Comparison of ENCODE assay signal across 19 mouse cellular contexts in the genomic region with DNA sequence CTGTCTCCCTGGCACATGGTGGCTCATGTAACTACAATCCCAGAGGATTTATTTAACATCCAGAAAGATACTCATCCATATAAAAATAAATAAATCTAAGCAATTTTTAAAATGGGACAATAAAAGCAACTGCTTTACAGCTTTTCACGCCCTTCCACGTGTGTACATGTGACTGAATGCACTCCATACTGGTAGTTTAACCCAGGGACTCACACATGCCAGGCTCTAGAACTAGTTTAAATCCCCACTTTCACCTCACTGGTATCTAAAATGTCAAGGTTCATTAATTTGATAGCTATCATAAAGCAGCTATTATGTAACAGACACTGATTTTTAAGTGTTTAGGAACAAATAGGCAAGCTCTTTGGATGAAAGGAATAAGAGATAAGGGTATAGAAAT.
"Had no signal": no experiment of that assay in that cellular context is flagged by ENCODE, and none has a peak within 500 bp of the region (broad histone marks: within the 10 kb centered on the region; RNA-seq: fewer than 3 reads in every experiment).

No protein-coding gene starts in this region.

- DNase-seq: liver, embryonic 13.5 days; liver, postnatal 0 days; lung, adult 2 months; lung, postnatal 14 days; lung, postnatal 36 days; right cerebral cortex, postnatal 14 days; thymus, adult 2 months; thymus, postnatal 25 days; thymus, postnatal 4 days had no signal

- H3K9me3 ChIP-seq: liver, embryonic 13.5 days; liver, embryonic 15.5 days; lung, embryonic 15.5 days; midbrain, embryonic 13.5 days; midbrain, embryonic 15.5 days; neural tube, embryonic 12.5 days had no signal

- H3K9ac ChIP-seq: liver, embryonic 13.5 days; liver, embryonic 15.5 days; liver, postnatal 0 days; lung, embryonic 15.5 days; midbrain, embryonic 13.5 days; midbrain, embryonic 15.5 days; neural tube, embryonic 12.5 days had no signal

- H3K4me3 ChIP-seq: liver, embryonic 13.5 days; liver, embryonic 15.5 days; lung, embryonic 15.5 days; megakaryocyte, embryonic 14.5 days; midbrain, embryonic 13.5 days; midbrain, embryonic 15.5 days; neural tube, embryonic 12.5 days had no signal

- H3K36me3 ChIP-seq: liver, embryonic 13.5 days; liver, embryonic 15.5 days; lung, embryonic 15.5 days; midbrain, embryonic 13.5 days; midbrain, embryonic 15.5 days; neural tube, embryonic 12.5 days had no signal

- H3K4me2 ChIP-seq: liver, embryonic 11.5 days; liver, embryonic 13.5 days; liver, embryonic 15.5 days; lung, embryonic 15.5 days; midbrain, embryonic 11.5 days; midbrain, embryonic 13.5 days; midbrain, embryonic 15.5 days; neural tube, embryonic 12.5 days had no signal

- H3K4me1 ChIP-seq: megakaryocyte, embryonic 14.5 days had no signal

- H3K27ac ChIP-seq: liver, embryonic 13.5 days; liver, embryonic 15.5 days; lung, embryonic 15.5 days; macrophage; midbrain, embryonic 13.5 days; midbrain, embryonic 15.5 days; neural tube, embryonic 12.5 days had no signal

- ATAC-seq: liver, postnatal 0 days; lung, postnatal 0 days; midbrain, embryonic 13.5 days; midbrain, embryonic 15.5 days had no signal

- H3K27me3 ChIP-seq: liver, embryonic 13.5 days; liver, embryonic 15.5 days; lung, embryonic 15.5 days; midbrain, embryonic 13.5 days; midbrain, embryonic 15.5 days; neural tube, embryonic 12.5 days had no signal
